Mouse (Mus musculus) neural tube, embryonic 14.5 days (tissue): Measurements from ENCODE around the gene Zfp771. TPM values are rescaled to one million over a fixed set of nuclear protein-coding genes. Genes with fewer than 3 reads are reported as not detected.

Source experiments
- ATAC-seq: fragments of 200-750 bp; cut with Nextera tagmentation; 2 replicates; pipeline ENCODE4 v1.8.0; 2017; ENCODE audit warnings: low read depth, mild to moderate bottlenecking, moderate TSS enrichment, moderate library complexity
- H3K27ac ChIP-seq: fragments of 300-500 bp; sonication (generic); 2 replicates; pipeline ENCODE4 v1.5.1; 2014; ENCODE audit warnings: low read depth, mild to moderate bottlenecking, control low read depth, low read length, moderate library complexity, mixed read lengths
- H3K27me3 ChIP-seq: fragments of 300-500 bp; sonication (generic); 2 replicates; pipeline ENCODE4 v1.6.1; 2014; ENCODE audit warnings: low read length; ENCODE audit not compliant: control insufficient read depth, insufficient read depth
- H3K36me3 ChIP-seq: fragments of 300-500 bp; sonication (generic); 2 replicates; pipeline ENCODE4 v1.6.1; 2014; ENCODE audit warnings: low read length, mixed read lengths; ENCODE audit not compliant: control insufficient read depth, insufficient read depth
- H3K4me1 ChIP-seq: fragments of 300-500 bp; sonication (generic); 2 replicates; pipeline ENCODE4 v1.6.1; 2014; ENCODE audit warnings: low read length; ENCODE audit not compliant: control insufficient read depth, insufficient read depth
- H3K4me2 ChIP-seq: fragments of 300-500 bp; sonication (generic); 2 replicates; pipeline ENCODE4 v1.6.1; 2014; ENCODE audit warnings: mild to moderate bottlenecking, low read depth, low read length, control low read depth
- H3K4me3 ChIP-seq: fragments of 300-500 bp; sonication (generic); 2 replicates; pipeline ENCODE4 v1.5.1; 2014; ENCODE audit warnings: low read depth, low read length, control low read depth, mixed read lengths
- H3K9ac ChIP-seq: fragments of 300-500 bp; sonication (generic); replicated peaks from 2 replicates; pipeline ENCODE4 v1.6.1; 2014; ENCODE audit warnings: low read depth, mild to moderate bottlenecking, control low read depth, low read length, mixed read lengths
- H3K9me3 ChIP-seq: fragments of 300-500 bp; sonication (generic); 2 replicates; pipeline ENCODE4 v1.6.1; 2016; ENCODE audit warnings: low read length; ENCODE audit not compliant: control insufficient read depth
- WGBS: fragments of 180-500 bp; shearing (Covaris S2); extraction: QIAGEN DNeasy Blood & Tissue Kit; methylation state at CpG from one replicate; pipeline ENCODE4 v1.1.7; 2014; 5-methylcytosine and 5-hydroxymethylcytosine counted together
- polyA plus RNA-seq: library from polyadenylated mRNA; unstranded; fragments of >200 nt; fragmentation: Nextera tagmentation; extraction: Ambion mirVana; gene quantifications from 2 replicates; pipeline ENCODE4 v1.2.1, GENCODE M21; 2014

Zfp771 gene
- polyA plus RNA-seq, 1 experiment from 2014 or later = 68.8 TPM

DNA sequence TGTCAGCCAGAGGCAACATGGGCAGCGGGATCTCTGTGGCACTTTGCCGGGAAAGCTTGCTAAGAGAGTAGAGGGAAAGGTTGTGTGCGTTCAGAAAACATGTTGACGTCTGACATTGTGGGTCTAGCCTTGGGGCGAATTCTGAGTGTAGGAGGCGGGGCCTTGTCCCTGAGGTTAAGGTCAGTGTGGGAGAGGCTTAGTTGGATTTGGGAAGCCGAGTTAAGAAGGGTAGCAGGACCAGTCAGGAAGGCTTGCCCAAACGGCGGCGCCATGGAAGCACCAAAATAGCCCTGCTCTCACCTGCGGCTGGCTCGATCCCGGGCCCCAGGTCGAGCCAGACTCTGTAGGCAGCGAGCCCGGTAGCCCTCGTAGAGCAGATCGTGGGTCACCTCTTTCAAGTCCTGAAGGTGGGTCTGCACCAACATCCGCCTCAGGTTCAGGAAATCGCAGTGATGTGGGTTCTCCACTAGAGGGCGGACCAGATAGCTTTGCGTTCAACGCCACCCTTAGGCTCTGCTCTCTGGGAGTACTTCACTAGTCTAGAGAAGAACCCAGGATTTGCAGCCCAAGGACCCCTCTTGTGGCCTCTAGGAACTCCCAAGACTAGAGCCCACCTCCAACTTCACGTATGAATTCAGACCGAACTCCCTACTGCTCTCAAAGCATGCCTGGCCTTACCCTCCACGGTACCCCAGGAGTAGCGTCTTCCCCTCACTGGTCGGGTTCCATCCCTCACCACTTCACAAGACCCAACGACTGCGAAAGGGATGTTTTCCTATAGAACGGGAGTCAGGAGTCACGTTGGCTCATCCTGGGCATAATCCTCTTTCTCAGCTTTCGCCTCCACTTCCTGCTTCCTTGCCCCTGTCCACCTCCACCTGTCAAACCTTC, 28.8 kb upstream of the Zfp771 start:
- Histone ChIP-seq H3K27me3 (no peaks in the 10 kb centered on the region), H3K4me2 (peak overlapping the region; percentile 28; the same call in 1 of the 2 replicates), H3K9me3 (no peaks in the 10 kb centered on the region), H3K36me3 (no peaks in the 10 kb centered on the region), H3K4me3 (peak overlapping the region; percentile 8; the same call in 1 of the 2 replicates), H3K27ac (no peak overlapping the region), H3K4me1 (no peaks in the 10 kb centered on the region), H3K9ac (0 out of 2 replicates have a peak overlapping the region, but pooled peaks have one; percentile 11)
- WGBS = 24% methylated on average over 33 of the region's 33 CpGs
- ATAC-seq = peak; percentile 56; the same call in 1 of the 2 replicates

DNA sequence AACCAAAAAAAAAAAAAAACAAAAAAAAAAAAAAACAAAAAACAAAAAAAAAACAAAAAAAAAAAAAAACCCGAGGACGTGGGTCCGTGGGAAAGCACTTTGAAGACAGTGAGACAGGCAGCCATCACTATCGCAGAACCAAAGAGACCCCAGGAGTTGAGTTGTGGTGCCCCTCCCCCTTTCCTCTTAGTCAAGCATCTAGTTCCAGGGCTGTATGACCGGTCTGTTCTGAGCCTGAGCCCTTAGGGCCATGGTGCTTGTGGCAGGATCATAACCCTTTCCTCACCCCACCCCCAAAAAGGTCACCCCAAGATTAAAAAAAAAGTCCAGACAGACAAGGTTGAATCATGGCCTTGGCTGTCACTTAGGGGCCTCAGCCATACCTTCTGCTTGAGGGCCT, 27.8 kb upstream of the Zfp771 start:
- Histone ChIP-seq H3K27ac (no peak overlapping the region), H3K27me3 (no peaks in the 10 kb centered on the region), H3K9me3 (no peaks in the 10 kb centered on the region), H3K4me2 (no peak overlapping the region), H3K4me1 (no peaks in the 10 kb centered on the region), H3K9ac (no peak overlapping the region), H3K4me3 (no peak overlapping the region), H3K36me3 (no peaks in the 10 kb centered on the region)
- 93% methylated on average over 4 of the region's 5 CpGs for WGBS
- no peak for ATAC-seq

DNA sequence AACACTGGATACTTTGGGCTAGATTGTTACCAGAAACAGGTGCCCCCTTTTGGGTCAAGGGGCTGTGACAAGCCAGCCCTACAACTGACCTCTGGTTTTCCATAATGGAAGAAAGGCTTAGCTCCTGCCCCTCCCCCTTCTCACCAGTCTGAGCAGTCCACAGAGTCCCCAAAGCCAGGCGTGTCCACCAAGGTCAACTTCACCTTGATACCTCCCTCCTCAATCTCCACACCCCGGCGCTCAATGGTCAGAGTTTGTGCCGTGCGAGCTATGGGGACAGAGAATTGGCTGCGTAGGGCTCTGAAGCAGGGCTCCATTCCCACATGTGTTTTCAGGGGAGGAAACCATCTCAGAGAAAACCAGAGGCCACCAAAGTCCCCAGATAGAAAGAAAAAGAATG, 26.6 kb upstream of the Zfp771 start:
- Histone ChIP-seq H3K36me3 (no peaks in the 10 kb centered on the region), H3K4me1 (no peaks in the 10 kb centered on the region), H3K4me2 (no peak overlapping the region), H3K27ac (no peak overlapping the region), H3K9ac (no peak overlapping the region), H3K4me3 (no peak overlapping the region), H3K27me3 (no peaks in the 10 kb centered on the region), H3K9me3 (no peaks in the 10 kb centered on the region)
- WGBS = 90% methylated on average over 6 of the region's 6 CpGs
- ATAC-seq = no peak

DNA sequence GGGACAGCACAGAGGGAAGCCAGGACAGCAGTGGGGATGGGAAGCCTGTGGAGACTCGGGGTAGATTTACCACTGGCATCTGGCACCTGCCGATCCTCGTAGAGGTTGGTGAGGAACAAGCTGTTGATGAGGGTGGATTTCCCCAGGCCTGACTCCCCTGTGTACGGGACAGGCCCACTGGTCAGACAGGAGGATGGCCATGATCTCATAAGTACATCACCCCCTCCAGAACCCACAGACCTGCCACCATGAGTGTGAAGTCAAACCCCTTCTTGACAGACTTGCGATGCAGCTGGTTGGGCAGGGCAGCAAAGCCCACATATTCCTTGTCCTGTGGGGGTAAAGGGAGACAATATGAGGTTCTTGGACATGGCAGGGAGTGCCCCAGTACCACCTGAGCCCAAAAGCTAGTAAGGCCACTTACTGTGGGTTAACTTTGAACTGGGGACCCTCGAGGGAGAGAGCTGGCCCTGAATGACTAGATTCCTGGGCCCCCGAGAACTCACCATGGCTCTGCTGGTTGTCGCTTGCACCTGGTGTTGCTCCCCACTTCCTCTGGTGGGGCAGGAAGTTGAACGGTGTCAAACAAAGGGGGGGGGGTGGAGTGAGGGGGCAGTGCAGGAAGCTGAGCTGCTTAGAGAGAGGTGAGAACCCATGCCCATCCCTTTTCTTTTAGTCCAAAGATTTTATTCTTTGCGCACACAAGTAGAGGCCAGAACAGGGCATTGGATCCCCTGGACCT, 26.0 kb upstream of the Zfp771 start:
- H3K4me2 ChIP-seq = no peak overlapping the region
- 81% methylated on average over 10 of the region's 10 CpGs for WGBS
- no peaks in the 10 kb centered on the region for H3K27me3 ChIP-seq
- no peaks in the 10 kb centered on the region for H3K4me1 ChIP-seq
- no peak overlapping the region for H3K9ac ChIP-seq
- no peaks in the 10 kb centered on the region for H3K9me3 ChIP-seq
- ATAC-seq = no peak
- no peak overlapping the region for H3K27ac ChIP-seq
- H3K36me3 ChIP-seq = no peaks in the 10 kb centered on the region
- H3K4me3 ChIP-seq = no peak overlapping the region

DNA sequence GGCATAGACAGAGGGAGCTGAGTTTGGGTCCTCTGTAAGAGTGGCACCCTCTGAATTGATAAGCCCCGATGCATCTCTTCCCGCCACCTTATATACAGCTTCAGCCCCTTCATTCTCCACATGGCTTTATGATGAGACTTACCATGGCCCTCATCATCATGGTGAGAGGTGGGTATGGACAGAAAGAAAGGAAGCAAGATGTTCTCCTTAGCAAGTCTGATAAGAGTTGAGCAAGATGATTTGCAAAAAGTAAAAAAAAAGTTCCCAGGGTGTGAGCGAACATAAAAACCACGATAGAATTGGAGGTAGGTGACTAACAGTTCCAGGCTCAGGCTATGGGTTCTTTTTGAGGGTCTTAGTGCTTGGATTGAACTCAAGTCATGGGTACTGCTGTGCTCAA, 25.4 kb upstream of the Zfp771 start:
- H3K27me3 ChIP-seq = no peaks in the 10 kb centered on the region
- no peak overlapping the region for H3K4me2 ChIP-seq
- ATAC-seq = no peak
- no peak overlapping the region for H3K27ac ChIP-seq
- no peaks in the 10 kb centered on the region for H3K9me3 ChIP-seq
- H3K9ac ChIP-seq = no peak overlapping the region
- no peaks in the 10 kb centered on the region for H3K36me3 ChIP-seq
- WGBS = 91% methylated on average over 4 of the region's 4 CpGs
- H3K4me3 ChIP-seq = no peak overlapping the region
- H3K4me1 ChIP-seq = no peaks in the 10 kb centered on the region

DNA sequence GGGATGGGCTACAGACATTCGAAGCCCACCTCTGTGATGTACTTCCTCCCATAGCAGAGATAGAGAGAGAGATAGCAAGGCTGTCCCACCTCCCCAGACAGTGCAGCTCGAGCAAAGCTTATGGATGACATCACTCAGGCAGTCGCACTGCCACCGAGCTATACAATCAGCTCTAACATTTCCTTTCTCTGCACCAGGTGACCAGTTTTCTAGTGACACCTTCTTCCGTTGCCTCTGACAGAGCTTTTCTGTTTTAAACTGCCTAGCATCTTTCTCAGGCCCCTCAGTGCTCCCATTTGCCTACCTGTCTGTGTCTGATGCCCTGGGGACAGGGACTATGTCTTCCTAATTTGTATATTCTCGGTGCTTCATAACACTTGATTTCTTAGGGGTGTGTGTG, 23.6 kb upstream of the Zfp771 start:
- Histone ChIP-seq H3K4me2 (no peak overlapping the region), H3K36me3 (no peaks in the 10 kb centered on the region), H3K4me3 (no peak overlapping the region), H3K9me3 (no peaks in the 10 kb centered on the region), H3K27me3 (no peaks in the 10 kb centered on the region), H3K4me1 (no peaks in the 10 kb centered on the region), H3K27ac (no peak overlapping the region), H3K9ac (no peak overlapping the region)
- no peak for ATAC-seq
- WGBS = 92% methylated on average over 6 of the region's 6 CpGs

DNA sequence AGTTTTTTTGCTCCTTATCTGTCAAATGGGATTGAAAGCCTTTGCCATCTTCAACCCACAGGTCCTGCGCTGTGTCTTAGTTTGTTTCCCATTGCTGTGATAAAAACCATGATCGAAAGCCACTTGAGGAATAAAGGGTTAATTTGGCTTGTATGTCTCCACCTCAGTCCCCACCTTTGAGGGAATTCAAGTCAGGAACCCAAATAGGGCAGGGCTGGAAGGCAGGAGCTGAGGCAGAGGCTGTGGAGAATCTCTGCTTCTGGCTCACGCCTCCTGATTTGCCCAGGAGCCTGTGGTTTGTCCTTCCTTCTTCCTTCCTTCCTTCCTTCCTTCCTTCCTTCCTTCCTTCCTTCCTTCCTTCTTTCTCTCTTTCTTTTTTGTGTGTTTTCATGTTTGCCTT, 21.0 kb upstream of the Zfp771 start:
- no peak for ATAC-seq
- WGBS = 92% methylated on average over 3 of the region's 3 CpGs

DNA sequence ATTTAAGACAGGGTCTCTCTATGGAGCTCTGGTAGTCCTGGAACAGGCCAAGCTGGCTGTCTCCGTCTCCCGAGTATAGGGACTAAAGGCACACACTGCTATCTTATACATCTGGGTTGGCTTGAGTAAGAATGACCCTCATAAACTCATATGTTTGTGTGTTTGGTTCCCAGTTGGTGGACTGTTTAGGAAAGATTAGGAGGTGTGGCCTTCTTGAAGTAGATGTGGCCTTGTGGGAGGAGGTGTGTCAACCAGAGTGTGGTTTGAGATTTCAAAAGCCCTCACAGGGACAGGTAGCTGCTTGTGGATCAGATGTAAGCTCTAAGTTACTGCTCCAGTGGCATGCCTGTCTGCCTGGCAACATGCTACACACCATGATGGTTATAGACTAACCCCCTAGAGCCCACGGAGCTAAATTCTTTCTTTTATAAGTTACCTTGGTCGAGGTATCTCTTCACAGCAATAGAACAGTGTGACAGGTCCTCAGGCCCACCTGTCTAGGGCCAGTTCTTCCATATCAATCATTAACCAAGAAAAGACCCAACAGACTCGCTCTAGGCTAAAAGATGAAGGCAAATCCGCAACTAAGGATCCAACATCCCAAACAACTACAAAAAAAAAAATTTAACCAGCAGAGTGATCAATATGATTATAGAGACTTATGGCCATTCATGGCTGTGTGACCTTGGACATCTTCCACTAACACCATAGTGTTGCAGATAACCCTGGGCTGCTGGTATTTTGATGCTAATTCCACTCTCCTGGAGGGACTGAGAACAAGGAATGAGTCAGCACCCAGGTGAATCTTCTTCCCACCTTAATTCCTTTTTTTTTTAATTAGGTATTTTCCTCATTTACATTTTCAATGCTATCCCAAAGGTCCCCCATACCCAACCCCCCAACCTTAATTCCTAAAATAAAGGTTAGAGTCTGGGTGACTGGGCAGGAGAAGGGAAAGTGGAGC, 20.3 kb upstream of the Zfp771 start:
- no peaks in the 10 kb centered on the region for H3K4me1 ChIP-seq
- H3K27ac ChIP-seq = no peak overlapping the region
- 91% methylated on average over 6 of the region's 6 CpGs for WGBS
- no peaks in the 10 kb centered on the region for H3K27me3 ChIP-seq
- no peak overlapping the region for H3K9ac ChIP-seq
- no peak overlapping the region for H3K4me3 ChIP-seq
- no peaks in the 10 kb centered on the region for H3K9me3 ChIP-seq
- no peaks in the 10 kb centered on the region for H3K36me3 ChIP-seq
- ATAC-seq = no peak
- no peak overlapping the region for H3K4me2 ChIP-seq

More for the DNA sequence above, 21.0 kb upstream of the Zfp771 start:
- H3K4me1 ChIP-seq = no peaks in the 10 kb centered on the region
- H3K9me3 ChIP-seq = no peaks in the 10 kb centered on the region
- no peaks in the 10 kb centered on the region for H3K36me3 ChIP-seq
- no peak overlapping the region for H3K27ac ChIP-seq
- H3K4me3 ChIP-seq = no peak overlapping the region
- no peak overlapping the region for H3K4me2 ChIP-seq
- no peak overlapping the region for H3K9ac ChIP-seq
- H3K27me3 ChIP-seq = no peaks in the 10 kb centered on the region
